ENCODE assay signal across 8 mouse cellular contexts in genomic region chr1:134987962-134988341, GRCm38 (mm10). TPM values are rescaled to one million over a fixed set of nuclear protein-coding genes. Genes with fewer than 3 reads are reported as not detected.
DNase-seq lines count a peak whose midpoint lies in the region; ATAC-seq and TF ChIP-seq lines count a peak whose summit lies in the region.

No protein-coding gene starts in this region.

- intact Hi-C loops in left cerebral cortex, adult 2 months (cut with DNase I): no loop called here
- intact Hi-C loops in left cerebral cortex, postnatal 36 days (cut with DNase I): no loop called here

- H3K36me3 ChIP-seq in embryonic facial prominence, embryonic 14.5 days (ENCODE audit: control insufficient read depth, insufficient read depth, low read length): no peaks in the 10 kb centered on the region
- no peaks in the 10 kb centered on the region for H3K36me3 ChIP-seq in intestine, embryonic 14.5 days (ENCODE audit: control insufficient read depth, insufficient read depth, low read length)

- peak overlapping the region; percentile 56; the same call in 1 of the 2 replicates for H3K27ac ChIP-seq in left cerebral cortex, adult 2 months
- H3K27ac ChIP-seq in embryonic facial prominence, embryonic 14.5 days (replicated peaks; ENCODE audit: low read depth, low read length): no peak overlapping the region
- H3K27ac ChIP-seq in intestine, embryonic 14.5 days (ENCODE audit: low read depth): no peak overlapping the region

- peaks cover 14% of the 10 kb centered on the region; the same call in 1 of the 2 replicates for H3K27me3 ChIP-seq in embryonic facial prominence, embryonic 14.5 days (replicated peaks; ENCODE audit: control insufficient read depth, insufficient read depth, low read length)
- H3K27me3 ChIP-seq in intestine, embryonic 14.5 days (replicated peaks; ENCODE audit: control insufficient read depth, insufficient read depth, low read length): peaks cover 6% of the 10 kb centered on the region; the same call in 1 of the 2 replicates

- H3K4me3 ChIP-seq in left cerebral cortex, adult 2 months: peak overlapping the region; percentile 46
- peak overlapping the region; percentile 40 for H3K4me3 ChIP-seq in embryonic facial prominence, embryonic 14.5 days (ENCODE audit: low read depth, low read length)
- peak overlapping the region; percentile 36 for H3K4me3 ChIP-seq in intestine, embryonic 14.5 days (ENCODE audit: low read depth, low read length)

- WGBS in embryonic facial prominence, embryonic 14.5 days: 12% methylated on average over 14 of the region's 14 CpGs
- 11% methylated on average over 14 of the region's 14 CpGs for WGBS in intestine, embryonic 14.5 days

- no peak for DNase-seq in left cerebral cortex, adult 2 months (ENCODE audit: extremely low spot score in 1 of 2, low spot score in 2 of 2)
- DNase-seq in left cerebral cortex, postnatal 36 days (ENCODE audit: low spot score in 2 of 2): no peak
- no peak for DNase-seq in embryonic facial prominence, embryonic 14.5 days (ENCODE audit: low spot score)
- DNase-seq in intestine, embryonic 14.5 days (ENCODE audit: low spot score): no peak
- peak; percentile 33 for DNase-seq in naive thymus-derived CD4-positive, alpha-beta T cell, adult 2 months (ENCODE audit: low read depth)
- DNase-seq in thymus, postnatal 36 days: no peak
- no peak for DNase-seq in cerebellum, adult 11 months
- DNase-seq in cerebellum, adult 18-20 months: no peak

- peak overlapping the region; percentile 59 for H3K9ac ChIP-seq in embryonic facial prominence, embryonic 14.5 days (ENCODE audit: low read depth, low read length)
- peak overlapping the region; percentile 27; the same call in 1 of the 2 replicates for H3K9ac ChIP-seq in intestine, embryonic 14.5 days (ENCODE audit: low read length)

- ATAC-seq in embryonic facial prominence, embryonic 14.5 days (ENCODE audit: low read depth): peak; percentile 24; the same call in 1 of the 2 replicates
- ATAC-seq in intestine, embryonic 14.5 days (replicated peaks; ENCODE audit: low FRiP score, low TSS enrichment, low read depth): peak; percentile 34

- peaks cover 3% of the 10 kb centered on the region; the same call in 1 of the 2 replicates for H3K4me1 ChIP-seq in embryonic facial prominence, embryonic 14.5 days (ENCODE audit: control insufficient read depth, insufficient read depth, low read length)
- peaks cover 11% of the 10 kb centered on the region; the same call in 1 of the 2 replicates for H3K4me1 ChIP-seq in intestine, embryonic 14.5 days (replicated peaks; ENCODE audit: control insufficient read depth, insufficient read depth, low read length)

- no peaks in the 10 kb centered on the region for H3K9me3 ChIP-seq in embryonic facial prominence, embryonic 14.5 days (ENCODE audit: control insufficient read depth, low read length)
- H3K9me3 ChIP-seq in intestine, embryonic 14.5 days (ENCODE audit: control insufficient read depth, low read length): no peaks in the 10 kb centered on the region

- no peak for TF ChIP-seq CTCF in left cerebral cortex, adult 2 months (IDR thresholded peaks at IDR 0.05)

- peak overlapping the region; percentile 86 for H3K4me2 ChIP-seq in embryonic facial prominence, embryonic 14.5 days (ENCODE audit: low read depth, low read length)
- H3K4me2 ChIP-seq in intestine, embryonic 14.5 days (ENCODE audit: low read length): peak overlapping the region; percentile 75

RNA-seq across cellular contexts. Expression of gene Ube2t, which starts 25.6 kb away (rescaled TPM):
- 1 to 10 TPM; 1.5 to 2.0 TPM for total RNA-seq in left cerebral cortex, adult 2 months (2021)
- total RNA-seq in left cerebral cortex, postnatal 36 days (2021): 1 to 10 TPM; 2.4 to 4.2 TPM
- 23.0 and 24.8 TPM in 2 replicates for polyA plus RNA-seq in embryonic facial prominence, embryonic 14.5 days (2014; fragmentation: Nextera tagmentation; extraction: Ambion mirVana)
- 32.9 and 36.8 TPM in 2 replicates for polyA plus RNA-seq in intestine, embryonic 14.5 days (2014; fragmentation: Nextera tagmentation; extraction: Ambion mirVana)

RNA-seq across cellular contexts. Expression of gene Ppp1r12b, which starts 32.2 kb away (rescaled TPM):
- 10 to 100 TPM; 80.2 to 82.0 TPM for total RNA-seq in left cerebral cortex, adult 2 months (2021)
- total RNA-seq in left cerebral cortex, postnatal 36 days (2021): 10 to 100 TPM; 75.6 to 88.7 TPM
- polyA plus RNA-seq in embryonic facial prominence, embryonic 14.5 days (2014; fragmentation: Nextera tagmentation; extraction: Ambion mirVana): 9.4 and 11.8 TPM in 2 replicates
- polyA plus RNA-seq in intestine, embryonic 14.5 days (2014; fragmentation: Nextera tagmentation; extraction: Ambion mirVana): 34.0 and 37.6 TPM in 2 replicates
